Mouse (Mus musculus) CD4-positive helper T cell, adult 2 months (primary cell): ENCODE results near the gene Gsap.
"Not testable (repeated sequence)": the region's sequence is repeated elsewhere in the genome, so short reads cannot be mapped to it uniquely, and the experiment has no call there.

Experiments
- DNase-seq: peaks from one replicate; pipeline ENCODE4 v3.0.0-alpha.2; 2012; ENCODE audit warnings: low read depth, missing footprints, low spot score

Gsap gene

DNA sequence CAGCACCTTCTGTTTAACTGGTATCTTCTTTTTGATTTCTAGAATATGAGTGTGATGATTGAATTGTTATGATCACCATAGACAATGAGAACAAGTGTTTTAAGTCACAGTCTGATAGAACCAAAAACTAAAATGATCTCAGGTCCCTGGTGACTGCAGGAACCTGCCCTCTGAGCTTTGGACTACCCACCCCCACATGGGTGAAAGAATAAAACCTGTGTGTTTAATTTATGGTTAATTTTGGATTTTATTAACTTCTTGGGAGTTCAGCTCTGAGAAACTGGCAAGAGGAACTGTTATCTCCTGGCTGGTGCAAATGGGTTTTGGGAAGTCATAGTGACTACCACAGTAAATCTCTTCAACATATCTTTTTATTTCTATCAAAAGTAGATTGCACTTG lies 6.6 kb upstream of the Gsap start:
- no peak for DNase-seq

DNA sequence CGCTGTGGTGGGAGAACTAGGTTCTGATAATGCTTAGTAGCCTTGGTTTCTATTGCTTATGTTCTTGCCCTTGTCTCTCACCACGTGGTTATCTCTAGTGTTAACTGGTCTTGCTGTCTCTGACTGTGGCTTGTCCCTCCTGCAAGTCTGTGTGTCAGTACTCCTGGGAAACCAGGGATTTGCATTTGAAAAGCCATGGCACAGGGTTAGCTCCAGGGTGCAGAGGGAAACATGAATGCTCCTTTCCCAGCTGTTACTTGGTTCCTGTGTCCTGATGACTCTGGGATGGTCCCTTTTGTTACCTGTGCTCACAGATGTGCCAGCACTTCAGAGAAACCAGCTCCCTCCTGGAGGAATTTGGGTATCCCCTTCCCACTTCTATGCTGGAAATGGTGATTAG lies 3.0 kb upstream of the Gsap start:
- DNase-seq = not testable (repeated sequence)

DNA sequence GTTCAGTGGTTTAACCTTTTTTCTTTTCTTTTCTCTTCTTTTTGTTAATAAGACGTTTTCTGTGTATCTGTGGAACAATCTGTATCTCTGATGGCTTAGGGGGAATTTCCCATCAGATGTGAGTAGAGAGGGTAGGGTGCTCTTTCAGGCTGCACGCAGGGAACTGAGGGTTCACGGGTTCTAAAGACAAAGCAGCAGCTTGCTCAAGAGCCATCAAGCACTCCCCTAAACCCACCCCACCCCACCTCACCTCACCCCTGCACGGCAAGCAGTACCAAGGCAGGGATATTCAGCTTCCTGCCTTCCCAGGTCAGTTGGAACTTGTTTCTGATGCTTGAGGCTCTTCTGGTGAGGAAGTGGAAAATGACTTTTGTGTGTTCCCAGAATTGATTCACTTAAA lies 766 bp downstream of the Gsap start:
- DNase-seq = peak; percentile 69

DNA sequence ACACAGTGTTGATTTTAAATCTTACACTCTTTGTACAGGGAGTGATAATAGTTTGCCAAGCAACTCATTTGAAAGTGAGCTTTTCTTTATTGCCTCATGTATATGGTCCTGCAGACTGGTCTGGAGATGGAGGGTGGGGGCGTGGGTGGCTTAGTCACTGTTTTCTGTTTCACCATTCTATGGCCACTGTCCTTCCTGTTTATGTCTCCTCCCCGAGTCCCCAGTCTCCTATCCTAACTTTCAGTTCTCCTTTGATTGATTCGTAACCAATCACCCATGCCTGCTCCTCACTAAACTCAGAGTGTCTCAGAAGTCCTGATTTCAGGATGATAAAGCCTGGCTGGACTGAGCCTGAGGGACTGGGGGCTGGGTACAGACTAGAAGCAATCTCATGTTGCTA lies 2.4 kb downstream of the Gsap start:
- peak; percentile 21 for DNase-seq

DNA sequence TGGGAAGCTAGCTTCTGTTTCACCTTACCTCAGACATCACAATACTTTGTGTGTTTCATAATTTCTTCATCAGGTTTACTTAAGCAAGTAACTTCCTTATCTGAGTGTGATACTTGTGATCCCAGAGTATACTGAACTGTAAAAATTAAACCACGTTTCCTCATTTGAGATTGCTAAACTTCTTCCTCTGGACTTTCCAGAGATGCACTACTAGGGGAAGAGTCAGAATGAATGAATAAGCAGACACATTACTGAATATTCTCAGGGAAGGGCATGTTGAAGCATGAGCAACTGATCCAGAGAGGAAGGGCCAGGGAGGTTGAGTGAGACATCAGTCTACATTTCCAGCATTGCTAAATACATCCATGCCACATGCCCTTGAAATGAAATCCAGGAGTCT lies 3.0 kb downstream of the Gsap start:
- no peak for DNase-seq

DNA sequence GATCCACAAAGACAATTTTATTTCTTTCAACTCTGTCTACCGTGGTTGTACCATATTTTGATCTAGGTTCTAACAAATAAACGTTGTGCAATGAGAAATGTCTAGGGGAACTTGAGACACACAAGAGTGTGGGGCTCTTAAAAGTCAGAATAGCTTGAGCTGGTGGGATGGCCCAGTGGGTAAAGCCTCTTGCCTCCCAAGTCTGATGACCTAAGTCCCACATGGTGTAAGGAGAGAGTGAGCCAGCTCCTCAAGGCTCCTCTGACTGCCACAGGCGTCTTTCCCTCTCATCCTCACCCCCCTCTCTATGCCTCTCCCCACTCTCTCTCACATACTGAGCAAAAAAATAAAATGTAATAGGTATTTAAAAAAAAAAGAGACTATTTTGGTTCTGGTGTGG lies 3.4 kb downstream of the Gsap start:
- DNase-seq = no peak

DNA sequence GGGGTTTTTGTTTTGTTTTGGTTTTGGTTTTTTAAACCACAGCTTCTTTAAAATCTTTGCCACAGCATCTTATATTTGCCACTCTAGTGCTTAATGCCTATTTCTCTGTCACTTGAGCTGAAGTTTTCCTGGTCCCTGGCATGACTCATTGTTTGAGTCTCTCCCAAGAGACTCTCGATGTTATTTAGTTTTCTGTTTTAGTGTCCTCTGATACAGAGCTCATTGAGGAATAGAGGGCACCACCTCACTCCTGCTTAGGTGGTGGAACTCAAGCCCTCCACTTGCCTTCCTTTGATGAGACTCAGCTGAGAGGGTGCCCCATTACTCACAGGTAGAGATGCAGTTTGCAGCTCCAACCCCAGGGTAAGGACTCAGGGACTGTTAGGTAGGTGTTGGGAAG lies 17.4 kb downstream of the Gsap start:
- DNase-seq = no peak

DNA sequence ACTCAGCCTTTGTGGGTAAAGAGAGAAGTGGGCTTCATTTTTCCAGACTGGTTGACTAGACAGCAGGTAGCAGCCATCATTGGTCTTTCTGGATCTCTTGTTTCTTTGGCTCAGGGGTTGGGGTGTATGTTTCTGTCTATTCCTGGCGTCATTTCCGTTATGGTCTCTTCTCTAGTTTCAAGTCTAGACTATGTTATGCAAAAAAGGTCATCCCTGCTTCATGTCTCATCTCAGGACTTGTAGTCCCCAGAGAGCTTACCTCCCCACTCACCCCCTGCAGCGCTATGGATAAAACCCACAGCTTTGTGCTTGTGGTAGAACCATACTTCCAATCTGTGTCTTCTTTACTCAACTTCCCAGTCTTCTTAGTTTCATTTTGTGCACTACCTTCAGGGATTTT lies 18.1 kb downstream of the Gsap start:
- no peak for DNase-seq

DNA sequence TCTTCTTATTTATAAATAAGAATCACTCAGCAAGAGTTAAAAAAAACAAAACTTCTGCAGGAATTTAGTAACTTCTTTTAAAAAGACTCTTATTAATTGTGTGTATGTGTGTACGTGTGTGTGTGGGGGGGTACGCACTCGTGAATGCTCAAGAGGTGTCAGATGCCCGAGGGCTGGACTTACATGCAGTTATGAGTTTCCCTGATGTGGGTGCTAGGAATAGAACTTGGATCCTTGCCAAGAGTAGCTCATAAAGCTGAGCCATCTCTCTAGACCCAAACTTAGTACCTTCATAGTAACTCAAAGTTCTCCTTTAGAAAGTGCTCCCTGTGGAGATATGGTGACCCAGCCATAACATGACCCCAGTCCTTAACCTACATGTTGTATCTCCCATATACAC lies 20.0 kb downstream of the Gsap start:
- DNase-seq = no peak

DNA sequence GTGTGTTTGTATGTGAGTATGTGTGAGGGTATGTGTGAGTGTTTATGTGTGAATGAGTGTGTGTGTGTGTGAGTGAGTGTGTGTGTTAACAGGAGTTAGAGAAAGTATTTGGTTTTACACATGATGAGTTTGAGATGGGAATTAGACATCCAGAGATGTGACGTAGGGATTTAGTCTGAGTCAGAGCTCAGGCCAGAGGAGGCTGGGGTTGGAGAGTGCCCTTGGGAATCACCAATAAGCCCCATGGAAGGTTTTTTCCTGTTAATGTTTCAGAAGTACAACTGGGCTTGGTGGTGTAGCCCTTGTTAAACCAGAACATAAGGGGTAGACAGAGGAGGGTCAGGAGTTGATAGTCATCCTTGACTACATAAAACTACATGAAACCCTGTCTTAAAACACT lies 25.4 kb downstream of the Gsap start:
- no peak for DNase-seq

DNA sequence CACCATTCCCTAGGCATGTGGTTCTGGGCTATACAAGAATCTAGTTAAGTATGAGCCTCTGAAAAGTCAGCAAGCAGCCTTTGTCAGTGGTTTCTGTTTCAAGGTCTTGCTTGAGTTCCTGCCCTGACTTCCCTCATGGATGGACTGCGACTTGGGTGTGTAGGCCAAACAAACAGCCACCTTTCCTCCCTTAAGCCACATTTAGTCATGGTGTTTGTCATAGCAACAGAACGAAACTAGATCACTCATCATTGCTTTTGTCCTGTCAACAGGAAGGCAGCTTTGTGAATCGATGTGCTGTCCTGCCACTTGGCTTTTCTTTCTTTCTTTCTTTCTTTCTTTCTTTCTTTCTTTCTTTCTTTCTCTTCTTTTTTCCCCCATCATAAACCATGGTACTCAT lies 26.9 kb downstream of the Gsap start:
- DNase-seq = peak; percentile 14

DNA sequence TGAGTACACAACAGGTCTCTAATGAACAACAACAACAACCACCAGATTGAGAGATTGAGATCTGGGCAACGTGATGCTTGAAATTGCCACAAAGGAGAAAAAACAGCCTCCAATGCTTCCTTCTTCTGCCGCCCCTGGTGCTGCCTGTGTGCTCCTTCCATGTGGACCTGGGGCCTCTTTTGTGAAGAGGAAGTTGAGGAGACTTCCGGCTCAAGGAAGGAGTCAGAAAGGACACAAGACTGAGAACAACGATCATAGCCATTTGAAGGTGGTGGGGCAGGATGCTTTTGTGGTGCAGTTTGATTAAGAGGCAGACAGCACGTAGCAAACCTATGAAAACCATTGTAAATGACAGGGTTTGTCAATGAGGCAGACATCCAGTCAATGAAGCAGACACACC lies 27.7 kb downstream of the Gsap start:
- DNase-seq = peak; percentile 34

DNA sequence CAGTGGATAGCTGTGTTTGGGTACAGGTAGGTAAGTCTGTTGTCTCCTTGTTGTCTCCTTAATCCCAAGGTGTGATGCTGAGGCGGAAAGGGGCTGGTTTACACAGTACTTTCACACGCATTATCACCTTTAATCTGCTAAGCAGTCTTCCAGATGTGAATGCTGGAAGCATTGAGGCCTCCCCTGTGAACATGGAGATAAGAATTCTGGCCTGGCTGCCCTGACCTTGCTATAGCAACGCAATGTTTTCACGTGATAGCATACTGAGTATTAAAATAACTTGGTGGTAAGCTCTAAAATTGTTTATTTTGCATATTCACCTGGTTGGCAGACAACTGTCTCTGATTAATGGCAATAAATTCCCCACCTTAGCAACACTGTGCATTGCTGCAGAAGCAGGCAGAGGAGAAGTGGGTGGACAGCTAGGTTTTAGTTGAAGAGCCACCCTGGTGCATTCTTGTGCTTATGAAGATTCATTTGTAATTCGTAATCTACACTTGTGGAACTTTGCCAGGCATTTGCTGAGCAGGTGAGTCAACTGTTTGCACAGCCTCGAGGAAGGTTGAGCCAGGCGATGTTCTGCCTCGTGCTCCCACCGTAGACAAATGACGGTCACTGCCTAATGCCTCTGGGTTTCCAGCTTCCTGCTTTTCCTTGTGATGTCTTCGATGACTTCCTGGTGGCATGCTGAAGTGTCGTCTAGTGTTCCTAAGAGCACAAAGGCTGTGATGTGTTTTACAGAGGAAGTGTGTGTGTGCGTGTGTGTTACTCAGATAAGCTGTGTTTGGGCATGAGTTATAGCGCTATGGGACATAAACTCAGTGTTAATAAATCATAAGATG lies 31.6 kb downstream of the Gsap start:
- DNase-seq = no peak

DNA sequence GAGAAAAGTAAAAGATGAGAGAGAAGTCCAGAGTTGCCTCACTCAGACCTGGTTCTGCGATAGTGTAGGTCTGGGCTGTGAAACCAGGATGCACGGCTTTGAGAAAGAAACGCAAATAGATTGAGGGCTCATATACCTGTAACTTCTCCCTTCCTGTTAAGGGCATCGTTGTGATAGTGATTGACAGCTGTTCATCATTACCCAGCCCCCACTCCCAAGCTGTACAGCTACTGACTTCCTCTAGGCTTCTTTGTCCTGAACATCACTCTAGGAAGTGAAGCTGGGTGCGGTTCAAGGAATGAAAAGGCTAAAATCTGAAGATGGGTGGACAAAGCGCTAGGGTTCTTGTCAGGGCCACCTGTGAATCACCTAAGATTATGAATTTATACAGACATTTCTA lies 46.8 kb downstream of the Gsap start:
- no peak for DNase-seq

DNA sequence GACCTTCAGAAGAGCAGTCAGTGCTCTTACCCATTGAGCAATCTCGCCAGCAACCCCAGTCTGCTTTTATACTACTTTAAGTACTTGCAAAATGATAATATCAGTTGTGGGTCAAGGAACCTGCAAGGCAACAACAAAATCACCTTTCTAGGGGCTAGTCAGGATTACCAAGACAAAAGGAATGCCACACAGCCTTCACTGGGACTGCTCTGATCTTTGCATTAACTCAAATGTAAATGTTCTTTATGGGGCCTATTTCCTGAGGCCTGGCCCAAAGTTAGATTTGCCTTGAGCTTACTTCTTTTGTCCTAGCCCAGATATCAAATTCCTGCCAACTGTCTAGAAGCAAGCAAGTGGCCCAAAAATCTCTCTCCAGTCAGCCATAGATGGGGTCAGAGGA lies 58.5 kb downstream of the Gsap start:
- DNase-seq = no peak

DNA sequence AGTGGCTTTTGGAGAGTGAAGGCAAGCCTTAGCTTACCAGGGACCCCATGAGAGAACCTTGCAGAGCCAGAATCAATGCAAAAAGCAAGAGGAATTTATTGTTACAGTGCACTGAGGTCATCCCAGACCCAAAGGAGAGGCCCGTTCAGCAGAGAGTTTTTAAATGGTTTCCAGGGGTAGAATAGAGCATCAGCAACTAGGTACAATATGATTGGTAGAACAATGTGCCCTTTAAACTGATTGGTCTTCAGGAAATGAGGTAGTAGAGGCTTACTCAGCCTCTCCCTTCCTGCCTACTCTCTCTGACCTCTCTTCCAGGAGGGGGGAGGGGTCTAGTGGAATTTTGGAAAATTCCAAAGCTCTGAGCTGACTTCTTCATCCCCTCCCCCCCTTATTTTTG lies 59.2 kb downstream of the Gsap start:
- DNase-seq = no peak

DNA sequence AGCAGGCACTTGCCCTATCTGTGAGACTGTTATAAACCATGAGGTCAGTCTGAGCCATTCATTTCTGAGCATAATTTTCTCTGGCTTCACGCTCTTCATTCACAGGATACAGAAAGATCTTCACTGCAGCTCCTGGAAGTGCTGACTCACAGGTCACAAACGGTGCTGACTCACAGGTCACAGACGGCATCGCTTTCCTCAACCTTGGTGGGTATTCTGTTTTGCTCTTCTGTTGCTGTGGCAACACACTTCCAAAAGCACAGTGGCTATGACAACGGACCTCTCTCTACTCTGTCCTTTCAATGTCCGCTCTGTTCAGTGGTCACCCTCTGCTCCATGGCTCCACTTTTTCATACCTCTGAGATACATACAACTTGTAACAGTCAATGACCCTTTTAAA lies 60.7 kb downstream of the Gsap start:
- DNase-seq = no peak

DNA sequence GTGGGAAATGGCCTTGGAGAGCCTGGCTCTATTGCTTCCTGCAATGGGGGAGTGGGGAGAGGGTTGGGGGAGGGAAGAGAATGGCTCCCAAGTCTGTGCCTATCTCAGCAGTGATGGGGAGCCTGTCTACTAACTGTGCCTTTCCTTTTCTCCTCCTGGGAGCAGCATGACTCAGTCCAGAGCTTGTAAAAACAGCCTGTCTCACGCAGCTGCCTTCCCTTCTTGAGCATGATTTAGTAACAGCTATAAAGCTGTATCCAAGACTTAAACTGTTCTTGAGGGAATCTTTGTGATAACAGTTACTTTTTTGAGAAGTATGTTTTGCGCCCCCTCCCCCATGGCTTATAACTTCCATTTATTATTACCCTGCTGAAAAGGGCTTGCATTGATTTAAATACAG lies 61.9 kb downstream of the Gsap start:
- DNase-seq = no peak

DNA sequence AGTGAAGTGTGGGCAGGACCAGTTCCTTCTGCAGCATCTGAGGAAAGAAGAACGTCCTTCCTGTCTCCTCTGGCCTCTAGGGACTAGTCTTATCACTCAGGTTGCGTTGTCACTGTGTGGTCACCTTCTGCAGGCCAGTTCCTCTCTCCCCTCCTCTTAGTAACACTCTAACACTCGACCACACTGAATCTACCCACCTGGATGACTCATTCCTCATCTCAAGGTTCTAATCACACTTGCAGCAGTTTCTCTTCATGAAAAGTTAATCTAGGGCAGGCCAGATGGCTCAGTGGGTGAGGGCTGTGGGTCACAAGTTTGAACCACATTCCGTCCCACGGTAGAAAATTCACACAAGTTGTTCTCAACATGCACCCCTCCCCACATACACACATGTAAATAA lies 62.8 kb downstream of the Gsap start:
- DNase-seq = no peak

DNA sequence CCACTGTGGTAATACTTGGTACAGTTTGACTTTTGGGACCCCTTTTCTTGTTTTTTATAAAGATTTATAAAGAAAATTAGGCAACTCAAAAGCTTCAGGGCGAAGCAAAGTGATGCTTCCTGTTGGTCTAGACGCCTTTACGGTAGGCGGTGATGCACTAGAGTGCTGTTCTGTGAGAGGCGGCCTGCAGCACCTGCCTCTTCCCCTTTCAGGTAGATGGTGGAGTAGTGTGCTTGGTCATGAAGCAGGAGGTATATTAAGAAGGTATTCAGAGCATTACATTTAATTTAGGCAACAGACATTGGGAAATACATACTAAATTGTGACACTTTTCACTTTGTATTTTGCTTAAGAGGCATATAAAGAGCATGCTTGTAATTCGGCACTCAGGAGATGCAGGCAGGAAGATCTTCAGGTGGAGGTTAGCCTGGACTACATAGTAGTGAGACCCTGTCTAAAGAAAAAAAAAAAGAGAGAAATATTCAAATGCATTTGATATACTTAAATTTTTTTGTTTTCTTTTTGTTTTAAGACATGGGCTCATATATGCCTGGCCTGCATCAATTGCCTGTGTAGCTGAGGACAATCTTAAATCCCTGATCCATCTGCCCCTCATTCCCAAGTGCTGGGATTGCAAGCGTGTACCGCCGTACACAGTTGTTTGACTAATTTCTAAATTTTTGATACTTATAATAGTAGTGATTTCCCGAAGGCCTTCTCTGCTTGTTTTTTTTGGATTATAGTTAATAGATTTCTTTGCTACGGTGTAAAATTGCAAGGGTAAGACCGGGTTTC lies 68.9 kb downstream of the Gsap start:
- DNase-seq = peak; percentile 58

DNA sequence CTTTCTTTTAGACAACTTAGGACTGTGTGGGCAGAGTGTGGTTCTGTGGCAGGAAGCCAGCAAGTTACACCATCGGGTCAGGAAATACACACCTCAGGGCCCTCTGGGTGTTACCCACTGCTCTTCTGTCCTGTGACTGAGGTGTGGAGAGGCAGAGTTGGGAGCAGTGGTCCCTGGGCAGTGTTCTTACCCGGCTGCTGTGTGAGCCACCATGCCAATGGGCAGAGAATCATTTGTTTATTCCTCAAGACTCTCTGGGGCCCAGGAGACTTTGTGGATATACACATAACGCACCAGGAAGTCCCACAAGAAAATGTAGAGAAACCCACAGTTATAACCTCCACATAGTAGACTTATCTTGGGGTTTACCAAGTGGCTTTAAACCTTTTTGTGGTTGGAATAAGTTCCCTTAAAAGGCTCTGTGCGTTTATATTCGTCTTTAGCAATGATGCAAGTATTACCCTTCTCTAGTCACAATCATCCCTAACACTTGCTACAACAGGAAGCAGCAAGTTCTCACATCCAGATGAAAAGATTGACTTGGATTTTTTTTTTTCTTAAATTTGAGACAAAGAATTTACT lies 69.6 kb downstream of the Gsap start:
- peak; percentile 78 for DNase-seq

DNA sequence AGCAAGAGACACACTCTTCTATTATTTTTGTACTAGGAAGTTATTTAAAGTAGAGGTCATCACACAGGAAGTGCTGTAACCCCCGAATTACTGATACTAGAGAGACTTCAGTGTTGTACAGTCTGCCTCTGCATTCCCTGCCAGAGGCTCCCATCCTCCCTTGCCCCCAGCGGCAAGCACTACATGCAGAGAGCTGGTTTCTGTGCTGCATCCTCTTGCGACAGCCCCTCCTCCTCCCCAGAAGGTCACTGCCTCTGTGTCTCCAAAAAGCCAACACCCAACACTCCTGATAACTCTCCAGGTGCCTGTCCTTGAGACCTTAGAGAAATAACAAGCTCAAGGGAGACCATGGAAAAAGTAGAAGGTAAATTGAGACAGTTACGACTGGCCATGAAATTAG lies 71.1 kb downstream of the Gsap start:
- no peak for DNase-seq

DNA sequence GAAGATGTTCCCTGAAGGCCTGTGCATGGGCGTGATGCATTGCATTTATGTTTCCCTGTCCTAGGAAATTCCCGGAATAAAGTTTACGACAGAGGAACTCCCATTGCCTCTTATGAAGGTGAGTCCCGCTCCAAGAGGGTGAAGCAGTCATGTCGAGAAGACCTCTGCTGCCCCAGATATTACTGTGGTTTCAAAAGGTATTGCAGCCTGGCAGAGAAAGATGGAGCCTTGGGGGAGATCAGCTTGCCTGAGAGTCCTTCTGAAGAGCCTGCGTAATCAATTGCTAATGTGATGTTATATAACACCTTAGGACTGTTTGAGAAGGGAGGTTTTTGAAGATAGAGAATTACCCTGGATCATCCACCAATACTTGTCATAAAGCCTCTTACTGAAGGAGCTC lies 71.8 kb downstream of the Gsap start:
- DNase-seq = peak; percentile 17
